Mouse (Mus musculus): ENCODE data around the gene Tubd1. TPM values are rescaled to one million over a fixed set of nuclear protein-coding genes. Genes with fewer than 3 reads are reported as not detected.

Tubd1 gene
- total and polyA plus RNA-seq, 2 experiments from 2014 or later, result 2.5 to 8.0 TPM

DNA sequence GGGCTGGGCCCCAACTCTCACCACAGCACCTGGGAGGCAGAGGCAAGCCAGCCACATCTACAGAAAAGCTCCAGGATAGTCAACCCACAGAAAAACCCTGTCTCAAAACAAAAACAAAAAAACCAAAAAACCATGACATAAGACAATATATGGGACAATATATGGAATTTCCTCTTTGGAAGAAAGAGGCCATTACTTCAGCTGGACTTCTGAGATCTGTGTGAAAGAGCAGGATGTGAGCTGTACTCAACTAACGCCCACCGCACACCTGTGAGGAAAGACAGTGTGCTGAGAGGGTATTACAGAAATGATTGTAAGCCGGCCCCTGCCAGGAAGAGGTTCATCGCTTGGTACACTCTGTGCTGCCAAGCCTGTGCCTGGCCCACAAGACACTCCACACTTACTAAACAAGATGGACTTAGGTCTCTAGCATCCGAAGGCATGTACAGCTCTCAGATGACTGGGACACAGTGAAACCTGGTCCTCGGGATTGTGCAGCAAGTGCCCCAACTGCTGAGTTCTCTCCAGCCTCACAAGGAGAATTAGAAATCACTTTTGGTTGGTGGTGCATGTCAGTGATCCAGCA lies 28.9 kb downstream of the Tubd1 start:
- WGBS, result 76% methylated on average over 6 of the region's 6 CpGs
- Histone ChIP-seq H3K4me3 (ENCODE audit: low read depth, low read length) (no peak overlapping the region), H3K9ac (replicated peaks; ENCODE audit: low read depth, low read length) (no peak overlapping the region), H3K4me1 (ENCODE audit: control insufficient read depth, insufficient read depth) (peaks cover 21% of the 10 kb centered on the region), H3K27ac (ENCODE audit: low read depth) (no peak overlapping the region), H3K4me2 (ENCODE audit: low read depth, low read length) (no peak overlapping the region), H3K9me3 (replicated peaks; ENCODE audit: control insufficient read depth, low read length) (no peaks in the 10 kb centered on the region), H3K36me3 (replicated peaks; ENCODE audit: control insufficient read depth, insufficient read depth, low read length) (no peaks in the 10 kb centered on the region), H3K27me3 (ENCODE audit: control insufficient read depth, insufficient read depth, low read length) (no peaks in the 10 kb centered on the region)
- TF ChIP-seq EP300 (IDR thresholded peaks at IDR 0.05; ENCODE audit: low read depth) (no peak), CTCF (IDR thresholded peaks at IDR 0.05; ENCODE audit: low read depth) (no peak)
- DNase-seq (ENCODE audit: low spot score) (no peak), ATAC-seq (ENCODE audit: insufficient read depth, low read depth) (no peak)

- WGBS, result 45% methylated on average over 2 of the region's 2 CpGs
- H3K36me3 ChIP-seq (replicated peaks; ENCODE audit: control insufficient read depth, insufficient read depth, low read length), result no peaks in the 10 kb centered on the region
Observed at GRCm38 (mm10) chr11:86574408-86574807, 29.6 kb downstream of the Tubd1 start.

GRCm38 (mm10) chr11:86575632-86576378 lies 31.0 kb downstream of the Tubd1 start:
- ATAC-seq (ENCODE audit: insufficient read depth, low read depth), result no peak
- 79% methylated on average over 7 of the region's 7 CpGs for WGBS
- no peaks in the 10 kb centered on the region for H3K9me3 ChIP-seq (replicated peaks; ENCODE audit: control insufficient read depth, low read length)

More at GRCm38 (mm10) chr11:86574408-86574807, 29.6 kb downstream of the Tubd1 start:
- peaks cover 26% of the 10 kb centered on the region for H3K4me1 ChIP-seq (ENCODE audit: control insufficient read depth, insufficient read depth)
- no peak for ATAC-seq (ENCODE audit: insufficient read depth, low read depth)
- DNase-seq (ENCODE audit: low spot score), result no peak
- no peak for TF ChIP-seq EP300 (IDR thresholded peaks at IDR 0.05; ENCODE audit: low read depth)
- TF ChIP-seq CTCF (IDR thresholded peaks at IDR 0.05; ENCODE audit: low read depth), result no peak
- no peaks in the 10 kb centered on the region for H3K27me3 ChIP-seq (ENCODE audit: control insufficient read depth, insufficient read depth, low read length)
- no peak overlapping the region for H3K4me2 ChIP-seq (ENCODE audit: low read depth, low read length)
- no peak overlapping the region for H3K27ac ChIP-seq (ENCODE audit: low read depth)
- H3K9ac ChIP-seq (replicated peaks; ENCODE audit: low read depth, low read length), result no peak overlapping the region
- no peaks in the 10 kb centered on the region for H3K9me3 ChIP-seq (replicated peaks; ENCODE audit: control insufficient read depth, low read length)
- no peak overlapping the region for H3K4me3 ChIP-seq (ENCODE audit: low read depth, low read length)

GRCm38 (mm10) chr11:86577231-86577630 lies 32.4 kb downstream of the Tubd1 start:
- DNase-seq (ENCODE audit: low spot score), result peak; percentile 85
- no peak overlapping the region for H3K9ac ChIP-seq (replicated peaks; ENCODE audit: low read depth, low read length)
- H3K27ac ChIP-seq (ENCODE audit: low read depth), result peak overlapping the region; percentile 68
- H3K4me1 ChIP-seq (ENCODE audit: control insufficient read depth, insufficient read depth), result peaks cover 24% of the 10 kb centered on the region
- 35% methylated on average over 4 of the region's 4 CpGs for WGBS
- H3K4me3 ChIP-seq (ENCODE audit: low read depth, low read length), result no peak overlapping the region
- TF ChIP-seq EP300 (IDR thresholded peaks at IDR 0.05; ENCODE audit: low read depth) (no peak), CTCF (IDR thresholded peaks at IDR 0.05; ENCODE audit: low read depth) (no peak)
- no peak overlapping the region for H3K4me2 ChIP-seq (ENCODE audit: low read depth, low read length)
- peak; percentile 62 for ATAC-seq (ENCODE audit: insufficient read depth, low read depth)
- H3K36me3 ChIP-seq (replicated peaks; ENCODE audit: control insufficient read depth, insufficient read depth, low read length), result no peaks in the 10 kb centered on the region
- no peaks in the 10 kb centered on the region for H3K27me3 ChIP-seq (ENCODE audit: control insufficient read depth, insufficient read depth, low read length)
- H3K9me3 ChIP-seq (replicated peaks; ENCODE audit: control insufficient read depth, low read length), result no peaks in the 10 kb centered on the region

More at GRCm38 (mm10) chr11:86575632-86576378, 31.0 kb downstream of the Tubd1 start:
- peaks cover 29% of the 10 kb centered on the region for H3K4me1 ChIP-seq (ENCODE audit: control insufficient read depth, insufficient read depth)
- H3K4me2 ChIP-seq (ENCODE audit: low read depth, low read length), result no peak overlapping the region
- no peak overlapping the region for H3K9ac ChIP-seq (replicated peaks; ENCODE audit: low read depth, low read length)
- TF ChIP-seq CTCF (IDR thresholded peaks at IDR 0.05; ENCODE audit: low read depth), result no peak
- TF ChIP-seq EP300 (IDR thresholded peaks at IDR 0.05; ENCODE audit: low read depth), result no peak
- DNase-seq (ENCODE audit: low spot score), result no peak
- H3K36me3 ChIP-seq (replicated peaks; ENCODE audit: control insufficient read depth, insufficient read depth, low read length), result no peaks in the 10 kb centered on the region
- no peak overlapping the region for H3K4me3 ChIP-seq (ENCODE audit: low read depth, low read length)
- no peaks in the 10 kb centered on the region for H3K27me3 ChIP-seq (ENCODE audit: control insufficient read depth, insufficient read depth, low read length)
- H3K27ac ChIP-seq (ENCODE audit: low read depth), result 0 out of 2 replicates have a peak overlapping the region, but pooled peaks have one; percentile 12

- H3K9ac ChIP-seq (replicated peaks; ENCODE audit: low read depth, low read length), result no peak overlapping the region
- DNase-seq (ENCODE audit: low spot score), result no peak
- H3K27me3 ChIP-seq (ENCODE audit: control insufficient read depth, insufficient read depth, low read length), result no peaks in the 10 kb centered on the region
- TF ChIP-seq CTCF (IDR thresholded peaks at IDR 0.05; ENCODE audit: low read depth) (no peak), EP300 (IDR thresholded peaks at IDR 0.05; ENCODE audit: low read depth) (no peak)
- H3K9me3 ChIP-seq (replicated peaks; ENCODE audit: control insufficient read depth, low read length), result no peaks in the 10 kb centered on the region
- WGBS, result 72% methylated on average over 6 of the region's 6 CpGs
- no peak for ATAC-seq (ENCODE audit: insufficient read depth, low read depth)
- peaks cover 24% of the 10 kb centered on the region for H3K4me1 ChIP-seq (ENCODE audit: control insufficient read depth, insufficient read depth)
- no peak overlapping the region for H3K4me3 ChIP-seq (ENCODE audit: low read depth, low read length)
- H3K4me2 ChIP-seq (ENCODE audit: low read depth, low read length), result no peak overlapping the region
- peak overlapping the region; percentile 70 for H3K27ac ChIP-seq (ENCODE audit: low read depth)
- H3K36me3 ChIP-seq (replicated peaks; ENCODE audit: control insufficient read depth, insufficient read depth, low read length), result no peaks in the 10 kb centered on the region
Observed at GRCm38 (mm10) chr11:86578106-86578808, 33.5 kb downstream of the Tubd1 start.

Measured in heart, postnatal 0 days (tissue).